Mouse (Mus musculus) MEL (cell line): Measurements from ENCODE around the gene Sall1. TPM values are rescaled to one million over a fixed set of nuclear protein-coding genes. Genes with fewer than 3 reads are reported as not detected.

Experiments
- DNase-seq: peaks from one replicate; pipeline ENCODE4 v3.0.0; 2011; ENCODE audit warnings: low read depth, low spot score
- H3K27ac ChIP-seq: 2 replicates; pipeline ENCODE4 v1.5.1; 2012; ENCODE audit warnings: low read depth, mild to moderate bottlenecking, control low read depth, low read length, moderate library complexity; ENCODE audit not compliant: control insufficient read depth
- H3K27me3 ChIP-seq, 2 experiments: fragments of 150-350 bp in 1 of 2; sonication (generic) in 1 of 2; 2 replicates each; pipeline ENCODE4 v1.6.1; 2012; ENCODE audit warnings: low read length in 2 of 2, mild to moderate bottlenecking in 2 of 2, improper control_type of control experiment in 1 of 2, moderate library complexity in 1 of 2; ENCODE audit not compliant: insufficient read depth in 2 of 2, control insufficient read depth in 1 of 2
- H3K36me3 ChIP-seq, 2 experiments: 2 replicates each; pipeline ENCODE4 v1.6.1; 2012 to 2014; ENCODE audit warnings: low read length in 2 of 2, improper control_type of control experiment in 1 of 2, inconsistent platforms in 1 of 2, mild to moderate bottlenecking in 1 of 2; ENCODE audit not compliant: insufficient read depth in 2 of 2, control insufficient read depth in 1 of 2
- H3K4me1 ChIP-seq, 2 experiments: fragments of 150-350 bp in 1 of 2; sonication (generic) in 1 of 2; 2 replicates each; pipeline ENCODE4 v1.6.1; 2012; ENCODE audit warnings: low read length in 2 of 2, improper control_type of control experiment in 1 of 2, mild to moderate bottlenecking in 1 of 2; ENCODE audit not compliant: insufficient read depth in 2 of 2, control insufficient read depth in 1 of 2
- H3K4me3 ChIP-seq, 2 experiments: fragments of 150-350 bp in 1 of 2; sonication (generic) in 1 of 2; 2 replicates each; pipeline ENCODE4 v1.5.1; 2012; ENCODE audit warnings: low read depth in 2 of 2, low read length in 2 of 2, mild to moderate bottlenecking in 2 of 2, moderate library complexity in 2 of 2, control low read depth in 1 of 2, improper control_type of control experiment in 1 of 2; ENCODE audit not compliant: control insufficient read depth in 1 of 2, insufficient read depth in 1 of 2
- H3K79me2 ChIP-seq: 2 replicates; pipeline ENCODE4 v1.6.1; 2012; ENCODE audit warnings: mild to moderate bottlenecking, low read length, moderate library complexity; ENCODE audit not compliant: control insufficient read depth, poor library complexity, insufficient read depth
- H3K9ac ChIP-seq: 2 replicates; pipeline ENCODE4 v1.6.1; 2012; ENCODE audit warnings: low read depth, mild to moderate bottlenecking, control low read depth, low read length, moderate library complexity; ENCODE audit not compliant: control insufficient read depth, poor library complexity, severe bottlenecking
- H3K9me3 ChIP-seq: fragments of 150-350 bp; sonication (generic); replicated peaks from 2 replicates; pipeline ENCODE4 v1.6.1; 2012; ENCODE audit warnings: mild to moderate bottlenecking, low read length, improper control_type of control experiment, moderate library complexity; ENCODE audit not compliant: insufficient read depth
- BHLHE40 ChIP-seq: IDR thresholded peaks from 2 replicates; pipeline ENCODE4 v1.6.1; 2012; ENCODE audit warnings: low read depth, mild to moderate bottlenecking, inconsistent platforms, low read length, improper control_type of control experiment, borderline replicate concordance
- CHD1 ChIP-seq: IDR thresholded peaks from 2 replicates; pipeline ENCODE4 v1.6.1; 2012; ENCODE audit warnings: low read depth, mild to moderate bottlenecking, inconsistent platforms, low read length, improper control_type of control experiment
- CTCF ChIP-seq, 3 experiments: IDR thresholded peaks in 2 of 3; conservative IDR thresholded peaks in 1 of 3; 2 replicates each; pipeline ENCODE4 v1.5.1; 2011 to 2012; ENCODE audit warnings: low read length in 3 of 3, low read depth in 2 of 3, mild to moderate bottlenecking in 2 of 3, improper control_type of control experiment in 1 of 3, inconsistent platforms in 1 of 3, mixed read lengths in 1 of 3, moderate library complexity in 1 of 3; ENCODE audit not compliant: control insufficient read depth in 1 of 3, insufficient read depth in 1 of 3, poor library complexity in 1 of 3, severe bottlenecking in 1 of 3
- E2F4 ChIP-seq: IDR thresholded peaks from 2 replicates; pipeline ENCODE4 v1.6.1; 2011; ENCODE audit warnings: low read depth, low read length, improper control_type of control experiment, borderline replicate concordance
- GABPA ChIP-seq: IDR thresholded peaks from 2 replicates; pipeline ENCODE4 v1.6.1; 2012; ENCODE audit warnings: low read depth, mild to moderate bottlenecking, inconsistent platforms, low read length, improper control_type of control experiment, moderate library complexity
- HCFC1 ChIP-seq: IDR thresholded peaks from 2 replicates; pipeline ENCODE4 v1.6.1; 2012; ENCODE audit warnings: low read depth, mild to moderate bottlenecking, inconsistent platforms, low read length, improper control_type of control experiment, moderate library complexity
- KAT2A ChIP-seq: conservative IDR thresholded peaks from 2 replicates; pipeline ENCODE4 v1.6.1; 2012; ENCODE audit warnings: low read depth, low read length, improper control_type of control experiment, inconsistent platforms
- MXI1 ChIP-seq: IDR thresholded peaks from 2 replicates; pipeline ENCODE4 v1.6.1; 2011; ENCODE audit warnings: mild to moderate bottlenecking, low read depth, low read length, improper control_type of control experiment
- MYB ChIP-seq: IDR thresholded peaks from 2 replicates; pipeline ENCODE4 v1.6.1; 2011; ENCODE audit warnings: mild to moderate bottlenecking, low read depth, low read length, improper control_type of control experiment
- MYC ChIP-seq: IDR thresholded peaks from 2 replicates; pipeline ENCODE4 v1.6.1; 2011; ENCODE audit warnings: low read depth, mild to moderate bottlenecking, low read length, improper control_type of control experiment, moderate library complexity
- NRF1 ChIP-seq: IDR thresholded peaks from 2 replicates; pipeline ENCODE4 v1.6.1; 2014; ENCODE audit warnings: low read depth, mild to moderate bottlenecking, inconsistent platforms, low read length, improper control_type of control experiment, moderate library complexity; ENCODE audit not compliant: poor library complexity, insufficient read depth, severe bottlenecking
- POLR2A ChIP-seq, 2 experiments: IDR thresholded peaks; 2 replicates each; pipeline ENCODE4 v1.6.1; 2011 to 2012; ENCODE audit warnings: low read length in 2 of 2, mild to moderate bottlenecking in 2 of 2, control low read depth in 1 of 2, improper control_type of control experiment in 1 of 2, low read depth in 1 of 2, moderate library complexity in 1 of 2; ENCODE audit not compliant: control insufficient read depth in 1 of 2, insufficient read depth in 1 of 2, poor library complexity in 1 of 2
- POLR2AphosphoS2 ChIP-seq: IDR thresholded peaks from 2 replicates; pipeline ENCODE4 v1.6.1; 2011; ENCODE audit warnings: low read length, improper control_type of control experiment
- RAD21 ChIP-seq: IDR thresholded peaks from 2 replicates; pipeline ENCODE4 v1.6.1; 2011; ENCODE audit warnings: mild to moderate bottlenecking, low read depth, low read length, improper control_type of control experiment
- RCOR1 ChIP-seq: IDR thresholded peaks from 2 replicates; pipeline ENCODE4 v1.6.1; 2012; ENCODE audit warnings: low read depth, mild to moderate bottlenecking, inconsistent platforms, low read length, improper control_type of control experiment
- SMC3 ChIP-seq: IDR thresholded peaks from 2 replicates; pipeline ENCODE4 v1.6.1; 2011; ENCODE audit warnings: low read depth, low read length, improper control_type of control experiment
- TCF12 ChIP-seq: IDR thresholded peaks from 2 replicates; pipeline ENCODE4 v1.6.1; 2014; ENCODE audit warnings: low read depth, mild to moderate bottlenecking, inconsistent platforms, low read length, improper control_type of control experiment, moderate library complexity
- USF1 ChIP-seq: IDR thresholded peaks from 2 replicates; pipeline ENCODE4 v1.6.1; 2014; ENCODE audit warnings: low read depth, mild to moderate bottlenecking, inconsistent platforms, low read length, improper control_type of control experiment, moderate library complexity
- ZC3H11A ChIP-seq: IDR thresholded peaks from 2 replicates; pipeline ENCODE4 v1.6.1; 2012; ENCODE audit warnings: low read depth, mild to moderate bottlenecking, inconsistent platforms, low read length, improper control_type of control experiment
- ZNF384 ChIP-seq: IDR thresholded peaks from 2 replicates; pipeline ENCODE4 v1.6.1; 2012; ENCODE audit warnings: low read depth, mild to moderate bottlenecking, inconsistent platforms, low read length, improper control_type of control experiment
- polyA plus RNA-seq, 2 experiments: library from polyadenylated mRNA; stranded (reverse) in 1 of 2; unstranded in 1 of 2; fragments of >175 nt in 1 of 2; fragments of >200 nt in 1 of 2; gene quantifications; 2 replicates each; pipeline versions ENCODE4 v1.2.1 to v1.2.4; 2012; ENCODE audit warnings: low replicate concordance in 2 of 2, low read depth in 1 of 2; ENCODE audit not compliant: insufficient read length in 2 of 2, insufficient read depth in 1 of 2, missing spikeins in 1 of 2
- total RNA-seq: library from RNA; depleted of rRNA; stranded (reverse); fragments of 300-350 nt; gene quantifications from 2 replicates; pipeline ENCODE4 v1.2.3, GENCODE M21; 2012

The Sall1 gene
- total and polyA plus RNA-seq, 3 experiments, result not detected

GRCm38 (mm10) chr8:89059507-89059906 lies 15.5 kb upstream of the Sall1 start:
- Histone ChIP-seq H3K9me3 (no peaks in the 10 kb centered on the region), H3K27ac (no peak overlapping the region), H3K4me3 (no peak overlapping the region), H3K36me3 (no peaks in the 10 kb centered on the region), H3K4me1 (no peaks in the 10 kb centered on the region), H3K79me2 (no peaks in the 10 kb centered on the region), H3K9ac (no peak overlapping the region), H3K27me3 (no peaks in the 10 kb centered on the region)
- no peak for DNase-seq
- TF ChIP-seq CTCF (IDR thresholded peaks at IDR 0.05 in 2 of 3, conservative IDR thresholded peaks at IDR 0.05 in 1 of 3; ENCODE audit: control insufficient read depth in 1 of 3, insufficient read depth in 1 of 3, low read depth in 2 of 3, low read length in 3 of 3, poor library complexity in 1 of 3, severe bottlenecking in 1 of 3), result no peak
- TF ChIP-seq NRF1, result no peak
- no peak for TF ChIP-seq TCF12
- TF ChIP-seq HCFC1, result no peak
- no peak for TF ChIP-seq CHD1
- no peak for TF ChIP-seq MYC
- TF ChIP-seq GABPA, result no peak
- no peak for TF ChIP-seq BHLHE40
- TF ChIP-seq POLR2AphosphoS2, result no peak
- TF ChIP-seq ZNF384, result no peak
- no peak for TF ChIP-seq MYB
- no peak for TF ChIP-seq RCOR1
- no peak for TF ChIP-seq RAD21
- no peak for TF ChIP-seq SMC3

GRCm38 (mm10) chr8:89052880-89053279 lies 8.9 kb upstream of the Sall1 start:
- TF ChIP-seq MYB (no peak), CHD1 (no peak), ZC3H11A (no peak), MXI1 (no peak), E2F4 (no peak), BHLHE40 (no peak), POLR2A (IDR thresholded peaks at IDR 0.05; ENCODE audit: control insufficient read depth in 1 of 2, insufficient read depth in 1 of 2, low read depth in 1 of 2, low read length in 2 of 2, poor library complexity in 1 of 2) (no peak), KAT2A (no peak), RAD21 (no peak), USF1 (no peak), HCFC1 (no peak)
- no peak for DNase-seq
- no peaks in the 10 kb centered on the region for H3K27me3 ChIP-seq
- H3K27ac ChIP-seq, result no peak overlapping the region
- no peaks in the 10 kb centered on the region for H3K36me3 ChIP-seq
- H3K4me1 ChIP-seq, result no peaks in the 10 kb centered on the region
- no peaks in the 10 kb centered on the region for H3K79me2 ChIP-seq
- no peaks in the 10 kb centered on the region for H3K9me3 ChIP-seq
- H3K9ac ChIP-seq, result no peak overlapping the region
- no peak overlapping the region for H3K4me3 ChIP-seq
